Mouse (Mus musculus) heart, postnatal 0 days (tissue): Measurements from ENCODE around the gene Zfp609.

Experiments used
- CTCF ChIP-seq: IDR thresholded peaks from 2 replicates; pipeline ENCODE4 v1.5.1; 2016; ENCODE audit warnings: antibody characterized with exemption, control low read depth, low read depth
- EP300 ChIP-seq: IDR thresholded peaks from 2 replicates; pipeline ENCODE4 v1.6.1; 2016; ENCODE audit warnings: antibody characterized with exemption, low read depth

DNA sequence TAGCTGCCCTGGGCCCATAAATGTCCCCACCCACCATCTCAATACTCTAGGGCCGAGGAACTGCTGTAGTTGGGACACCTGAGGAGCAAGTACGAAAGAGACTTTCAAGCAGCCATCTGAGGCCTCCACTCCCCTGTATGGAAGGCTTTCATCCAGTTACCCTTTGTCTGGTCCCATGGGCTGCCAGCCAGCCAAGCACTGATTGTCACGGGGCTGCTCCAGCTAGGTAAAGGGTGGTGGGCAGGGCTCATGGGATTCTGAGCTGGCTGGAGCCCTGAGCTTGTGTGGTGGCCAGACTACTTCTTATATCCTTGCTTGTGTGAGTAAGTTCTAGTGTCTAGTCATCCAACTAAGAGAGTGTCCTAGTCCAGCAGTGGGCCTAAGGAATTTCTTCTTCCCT is 170.1 kb downstream of the Zfp609 start:
- TF ChIP-seq CTCF (no peak), EP300 (no peak)
